Mouse (Mus musculus) heart, adult 2 months (tissue): ENCODE measurements around the gene Idh1.

ENCODE experiments used
- CTCF ChIP-seq: fragments of 200-600 bp; IDR thresholded peaks from 2 replicates; pipeline ENCODE4 v1.8.1; 2022; ENCODE audit warnings: antibody characterized with exemption, mild to moderate bottlenecking, moderate library complexity
- POLR2A ChIP-seq: fragments of 200-500 bp; IDR thresholded peaks from 2 replicates; pipeline ENCODE4 v1.6.1; 2011; ENCODE audit warnings: mild to moderate bottlenecking, low read depth, low read length, control low read depth; ENCODE audit not compliant: insufficient read depth

GRCm38 (mm10) chr1:65185011-65185410, 1.3 kb downstream of the Idh1 start:
- TF ChIP-seq POLR2A (no peak), CTCF (no peak)
